Mouse (Mus musculus) splenic B cell, adult 2 months (primary cell): Measurements from ENCODE around the gene Cd109.
A peak's percentile ranks its signal among the peaks of the same experiment; 100 is the strongest.

Experiments
- DNase-seq: peaks from one replicate; pipeline ENCODE4 v3.0.0-alpha.2; 2011; ENCODE audit warnings: low read depth, low spot score
- H3K27me3 ChIP-seq: 2 replicates; pipeline ENCODE4 v1.6.1; 2012; ENCODE audit warnings: mild to moderate bottlenecking, low read length, moderate library complexity, mixed read lengths; ENCODE audit not compliant: control insufficient read depth, poor library complexity, insufficient read depth, severe bottlenecking
- H3K36me3 ChIP-seq: 2 replicates; pipeline ENCODE4 v1.6.1; 2012; ENCODE audit warnings: mild to moderate bottlenecking, low read length, moderate library complexity, mixed read lengths; ENCODE audit not compliant: control insufficient read depth, poor library complexity, insufficient read depth, severe bottlenecking

The Cd109 gene

DNA sequence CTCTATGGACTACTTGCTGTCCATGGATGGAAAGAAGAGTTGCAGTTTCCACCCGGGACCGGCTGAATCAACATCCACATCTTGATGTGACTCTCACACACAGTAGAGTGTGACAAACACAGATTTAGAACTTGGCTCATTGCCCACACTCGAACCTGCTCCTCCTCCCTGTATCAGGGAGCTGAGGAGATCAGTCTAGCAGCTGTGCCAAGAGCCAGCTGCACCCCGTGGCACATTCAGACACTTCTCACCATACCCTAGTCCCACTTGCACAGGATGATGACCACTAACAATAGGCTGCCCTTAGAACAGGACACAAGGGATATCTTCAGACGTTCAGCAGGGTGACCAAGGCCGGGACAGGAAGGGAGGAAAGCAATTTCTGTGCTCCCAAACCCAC lies 1.1 kb upstream of the Cd109 start:
- Histone ChIP-seq H3K27me3 (peaks cover 2% of the 10 kb centered on the region; the same call in 1 of the 2 replicates), H3K36me3 (no peaks in the 10 kb centered on the region)
- DNase-seq, result no peak

GRCm38 (mm10) chr9:78619285-78619684 lies 3.9 kb downstream of the Cd109 start:
- H3K27me3 ChIP-seq, result no peaks in the 10 kb centered on the region; the same call in 1 of the 2 replicates
- no peak for DNase-seq

GRCm38 (mm10) chr9:78623301-78623747 lies 8.0 kb downstream of the Cd109 start:
- H3K36me3 ChIP-seq, result no peaks in the 10 kb centered on the region
- no peak for DNase-seq
- H3K27me3 ChIP-seq, result no peaks in the 10 kb centered on the region; the same call in 1 of the 2 replicates

More at GRCm38 (mm10) chr9:78619285-78619684, 3.9 kb downstream of the Cd109 start:
- H3K36me3 ChIP-seq, result no peaks in the 10 kb centered on the region

- DNase-seq, result no peak
- H3K36me3 ChIP-seq, result no peaks in the 10 kb centered on the region
- no peaks in the 10 kb centered on the region; the same call in 1 of the 2 replicates for H3K27me3 ChIP-seq
Observed at GRCm38 (mm10) chr9:78629991-78630390, 14.6 kb downstream of the Cd109 start.

GRCm38 (mm10) chr9:78631755-78632434 lies 16.5 kb downstream of the Cd109 start:
- H3K27me3 ChIP-seq, result no peaks in the 10 kb centered on the region
- DNase-seq, result peak; percentile 4
- no peaks in the 10 kb centered on the region for H3K36me3 ChIP-seq

- H3K36me3 ChIP-seq, result no peaks in the 10 kb centered on the region
- no peaks in the 10 kb centered on the region for H3K27me3 ChIP-seq
- DNase-seq, result no peak
Observed at GRCm38 (mm10) chr9:78633976-78634375, 18.6 kb downstream of the Cd109 start.

- Histone ChIP-seq H3K36me3 (no peaks in the 10 kb centered on the region), H3K27me3 (no peaks in the 10 kb centered on the region)
- peak; percentile 19 for DNase-seq
Observed at GRCm38 (mm10) chr9:78641386-78641785, 26.0 kb downstream of the Cd109 start.

DNA sequence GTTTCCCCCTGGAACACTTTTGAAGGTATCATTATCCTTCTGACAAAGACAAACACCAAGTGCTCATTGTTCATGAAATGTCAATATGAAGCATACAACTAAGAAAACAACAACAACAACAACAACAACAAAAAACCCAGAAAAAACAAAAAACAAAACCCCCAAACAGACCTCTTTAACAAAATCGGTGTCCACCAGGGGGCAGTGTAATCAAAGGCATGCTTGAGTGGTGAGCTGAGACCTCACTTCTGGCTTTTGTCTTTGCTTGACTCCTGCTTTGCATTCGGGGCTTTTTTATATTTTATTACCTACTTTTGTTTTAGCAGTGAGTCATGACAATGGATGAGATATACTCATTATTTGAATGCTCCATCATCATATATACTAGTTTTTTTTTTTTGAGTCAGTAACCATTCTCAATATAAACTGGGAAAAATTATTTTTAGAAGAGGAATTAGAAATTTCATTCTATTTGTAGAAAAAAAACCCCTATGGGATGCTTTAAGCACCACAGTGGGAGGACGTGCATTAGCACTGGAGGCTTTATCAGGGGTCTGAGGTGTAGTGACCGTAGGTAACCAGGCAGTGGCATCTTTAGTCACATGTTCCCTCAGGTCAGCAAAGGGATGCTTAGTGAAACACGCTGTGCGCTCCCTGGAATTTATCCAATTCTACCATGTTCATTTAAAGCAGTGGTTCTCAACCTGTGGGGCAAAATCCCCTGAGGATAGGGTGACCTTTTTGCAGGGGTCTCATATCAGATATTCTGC lies 30.8 kb downstream of the Cd109 start:
- Histone ChIP-seq H3K36me3 (no peaks in the 10 kb centered on the region), H3K27me3 (no peaks in the 10 kb centered on the region)
- DNase-seq, result peak; percentile 59

DNA sequence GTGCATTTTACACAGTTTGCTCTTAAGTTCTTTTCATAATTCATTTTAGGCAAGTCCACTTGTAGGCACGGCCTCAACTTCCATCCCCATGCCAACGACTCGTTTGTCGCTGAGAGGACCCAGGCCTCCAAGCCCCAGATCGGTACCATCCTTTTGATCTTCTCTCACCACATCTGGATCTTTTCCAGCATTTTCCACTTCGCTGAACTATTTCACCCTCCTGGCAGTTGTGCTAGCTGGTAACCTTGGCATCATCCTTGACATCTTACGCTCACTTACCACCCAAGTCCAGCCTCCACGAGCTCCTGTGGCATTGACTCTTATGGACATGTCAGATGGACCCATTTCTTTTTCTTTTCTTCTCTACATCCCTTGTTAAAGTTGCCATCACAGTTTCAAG lies 33.3 kb downstream of the Cd109 start:
- Histone ChIP-seq H3K27me3 (no peaks in the 10 kb centered on the region), H3K36me3 (no peaks in the 10 kb centered on the region)
- no peak for DNase-seq

GRCm38 (mm10) chr9:78649398-78649797 lies 34.1 kb downstream of the Cd109 start:
- no peak for DNase-seq
- no peaks in the 10 kb centered on the region for H3K36me3 ChIP-seq
- no peaks in the 10 kb centered on the region for H3K27me3 ChIP-seq

- Histone ChIP-seq H3K27me3 (no peaks in the 10 kb centered on the region), H3K36me3 (no peaks in the 10 kb centered on the region)
- DNase-seq, result no peak
Observed at GRCm38 (mm10) chr9:78657564-78657963, 42.2 kb downstream of the Cd109 start.

DNA sequence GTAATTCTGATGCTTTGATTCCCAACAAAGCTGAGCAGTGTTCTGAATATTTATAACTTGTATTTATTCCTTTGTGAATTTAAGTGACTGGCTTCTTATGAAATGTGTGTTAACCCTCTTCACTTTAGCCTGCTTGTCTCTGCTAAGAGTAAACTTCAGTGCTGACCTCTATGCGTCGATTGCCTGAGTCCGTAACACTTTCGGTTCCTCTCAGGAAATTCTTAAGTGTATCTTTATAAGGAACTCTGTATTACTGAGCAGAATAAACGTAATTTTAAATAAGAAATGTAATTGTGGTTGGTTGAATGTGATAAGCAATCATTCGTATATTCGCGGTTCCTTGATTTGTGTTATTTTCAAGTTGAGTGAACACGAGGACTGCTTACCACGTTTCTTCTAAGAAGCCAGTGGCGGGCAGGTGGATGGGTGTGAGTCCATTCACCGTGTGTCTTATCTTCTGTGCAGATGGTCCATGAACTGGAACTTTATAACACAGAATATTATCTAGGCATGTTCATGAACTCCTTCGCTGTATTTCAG lies 56.2 kb downstream of the Cd109 start:
- no peaks in the 10 kb centered on the region for H3K27me3 ChIP-seq
- DNase-seq, result no peak
- H3K36me3 ChIP-seq, result no peaks in the 10 kb centered on the region

- peak; percentile 64 for DNase-seq
- H3K36me3 ChIP-seq, result no peaks in the 10 kb centered on the region
- no peaks in the 10 kb centered on the region for H3K27me3 ChIP-seq
Observed at GRCm38 (mm10) chr9:78700691-78701090, 85.3 kb downstream of the Cd109 start.

DNA sequence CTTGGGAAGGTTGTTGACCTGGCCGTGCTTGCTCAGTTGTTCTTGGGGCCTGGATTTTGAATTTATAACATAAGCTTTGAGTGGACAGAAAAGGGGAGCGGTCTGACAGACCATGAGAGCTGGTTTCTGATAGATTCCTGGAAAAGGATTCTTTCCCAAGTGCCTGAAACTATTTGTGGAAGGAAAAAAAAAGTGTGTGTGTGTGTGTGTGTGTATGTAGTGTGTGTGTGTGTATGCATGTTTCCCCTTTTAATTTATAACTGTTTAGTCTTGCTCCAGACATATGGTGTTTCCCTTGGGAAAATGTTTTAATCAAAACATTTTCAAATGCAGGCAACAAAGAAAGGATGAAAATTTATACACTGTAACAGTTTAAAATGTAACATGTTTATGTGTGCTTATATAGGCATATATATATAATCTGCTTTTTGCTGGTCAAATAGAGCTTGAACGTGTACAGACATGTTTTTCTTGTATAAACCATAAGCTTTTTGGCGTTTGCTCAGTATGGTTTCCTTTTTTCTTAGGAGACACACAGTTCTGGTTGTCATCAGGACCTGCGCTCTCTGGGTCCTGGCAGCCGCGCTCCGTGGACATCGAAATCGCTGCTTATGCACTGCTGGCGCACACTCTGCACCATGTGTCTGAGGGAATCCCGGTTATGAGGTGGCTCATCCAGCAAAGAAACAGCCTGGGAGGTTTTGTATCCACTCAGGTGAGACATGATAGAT lies 87.3 kb downstream of the Cd109 start:
- no peak for DNase-seq
- Histone ChIP-seq H3K36me3 (no peaks in the 10 kb centered on the region), H3K27me3 (no peaks in the 10 kb centered on the region)
